Mouse (Mus musculus): ENCODE measurements around the gene 9130213A22Rik. TPM values are rescaled to one million over a fixed set of nuclear protein-coding genes. Genes with fewer than 3 reads are reported as not detected.

9130213A22Rik gene
- total RNA-seq, 2 experiments from 2014 or later = 0.50 to 0.76 TPM

GRCm38 (mm10) chr11:69106842-69107241, 15.5 kb downstream of the 9130213A22Rik start:
- DNase-seq = no peak

DNA sequence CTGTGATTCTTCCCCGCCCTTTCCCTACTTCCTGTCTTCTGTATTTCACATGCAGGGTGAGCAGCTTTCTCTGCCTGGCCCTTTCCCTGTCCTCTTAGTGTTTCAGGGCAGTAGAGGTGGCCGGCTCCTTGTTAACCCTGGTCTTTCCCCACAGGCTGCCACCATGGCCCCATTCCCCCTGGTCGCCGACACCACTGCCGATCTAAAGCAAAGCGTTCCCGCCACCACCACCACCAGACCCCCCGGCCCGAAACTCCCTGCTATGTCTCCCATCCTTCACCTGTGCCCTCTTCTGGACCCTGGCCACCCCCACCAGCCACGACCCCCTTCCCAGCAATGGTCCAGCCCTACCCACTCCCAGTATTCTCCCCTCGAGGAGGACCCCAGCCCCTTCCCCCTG, 16.1 kb downstream of the 9130213A22Rik start:
- DNase-seq = no peak

- no peak for DNase-seq
Observed at GRCm38 (mm10) chr11:69105796-69106195, 16.6 kb downstream of the 9130213A22Rik start.

DNA sequence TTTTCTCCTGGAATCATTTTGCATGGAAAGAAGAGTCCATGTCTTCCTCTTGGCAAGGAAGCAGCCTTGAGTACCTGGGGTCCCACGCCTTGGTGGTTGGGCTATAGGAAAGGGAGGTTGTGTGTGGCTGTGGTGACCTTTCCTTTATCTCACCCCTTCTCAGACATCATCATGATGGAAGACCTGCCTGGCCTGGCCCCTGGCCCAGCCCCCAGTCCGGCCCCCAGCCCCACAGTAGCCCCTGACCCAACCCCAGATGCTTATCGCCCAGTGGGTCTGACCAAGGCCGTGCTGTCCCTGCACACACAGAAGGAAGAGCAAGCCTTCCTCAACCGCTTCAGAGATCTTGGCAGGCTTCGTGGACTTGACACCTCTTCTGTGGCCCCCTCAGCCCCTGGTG, 17.2 kb downstream of the 9130213A22Rik start:
- DNase-seq = no peak

DNA sequence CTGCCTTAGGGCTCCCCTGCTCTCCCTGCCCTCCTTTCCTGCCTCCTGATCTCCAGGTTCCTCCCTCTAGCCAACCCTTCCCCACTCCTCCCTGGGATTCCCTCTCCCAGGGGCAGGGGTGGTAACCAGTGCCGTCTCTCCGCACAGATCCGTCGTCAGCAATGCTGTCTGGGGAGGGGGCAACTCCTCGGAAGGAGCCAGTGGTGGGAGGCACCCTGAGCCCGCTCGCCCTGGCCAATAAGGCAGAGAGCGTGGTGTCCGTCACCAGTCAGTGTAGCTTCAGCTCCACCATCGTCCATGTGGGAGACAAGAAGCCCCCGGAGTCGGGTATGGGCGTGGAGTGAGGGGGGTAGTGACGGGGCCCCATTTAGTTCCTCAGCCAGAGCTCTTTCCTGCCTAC, 17.9 kb downstream of the 9130213A22Rik start:
- no peak for DNase-seq

DNA sequence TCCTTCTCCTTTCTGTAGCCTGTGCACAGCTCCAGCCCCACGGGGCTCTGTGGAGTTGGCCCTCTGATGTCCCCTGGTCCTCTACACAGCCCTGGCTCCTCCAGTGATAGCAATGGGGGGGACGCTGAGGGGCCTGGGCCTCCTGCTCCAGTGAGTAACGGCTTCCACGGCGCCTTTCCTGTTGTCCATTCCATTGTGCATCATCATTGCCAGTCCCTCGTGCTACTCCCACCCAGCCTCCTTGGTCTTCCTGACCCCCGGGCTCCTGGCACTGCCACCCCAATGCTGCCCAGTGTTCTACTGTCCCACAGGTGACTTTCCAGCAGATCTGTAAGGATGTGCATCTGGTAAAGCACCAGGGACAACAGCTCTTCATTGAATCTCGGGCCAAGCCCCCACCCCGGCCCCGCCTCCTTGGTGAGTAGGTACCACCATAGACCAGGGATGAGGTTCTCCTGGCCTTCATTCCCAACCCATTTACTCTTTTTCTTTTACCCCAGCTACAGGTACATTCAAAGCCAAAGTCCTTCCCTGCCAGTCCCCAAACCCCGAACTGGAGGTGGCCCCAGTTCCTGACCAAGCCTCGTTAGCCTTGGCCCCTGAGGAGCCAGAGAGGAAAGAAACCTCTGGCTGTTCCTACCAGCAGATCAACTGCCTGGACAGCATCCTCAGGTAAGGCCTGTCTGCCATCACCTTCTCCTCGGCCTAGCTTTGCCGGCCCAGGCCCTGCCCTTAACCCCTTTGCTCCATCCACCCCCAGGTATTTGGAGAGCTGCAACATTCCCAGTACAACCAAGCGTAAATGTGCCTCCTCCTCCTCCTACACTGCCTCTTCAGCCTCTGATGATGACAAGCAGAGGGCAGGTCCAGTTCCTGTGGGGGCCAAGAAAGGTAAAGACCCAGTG, 18.6 kb downstream of the 9130213A22Rik start:
- DNase-seq = no peak

- DNase-seq = no peak
Observed at GRCm38 (mm10) chr11:69103121-69103520, 19.3 kb downstream of the 9130213A22Rik start.

DNA sequence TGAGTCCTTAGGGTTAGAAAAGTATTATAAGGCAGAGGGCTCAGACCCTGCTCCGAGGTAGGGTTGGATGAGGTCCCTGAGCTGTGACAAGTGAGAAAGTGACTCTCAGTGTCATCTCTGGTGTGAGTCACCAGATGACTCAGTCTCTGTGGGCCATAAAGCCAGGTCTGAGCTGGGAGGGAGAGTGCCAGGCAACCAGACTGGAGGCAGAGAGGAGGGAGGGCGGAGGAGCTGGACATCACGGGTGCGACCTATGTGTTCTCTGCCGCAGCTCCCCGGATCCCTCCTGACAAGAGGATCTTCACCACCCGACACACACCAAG, 20.0 kb downstream of the 9130213A22Rik start:
- peak; percentile 80 to 83 for DNase-seq

- DNase-seq = no peak
Observed at GRCm38 (mm10) chr11:69101604-69102402, 20.6 kb downstream of the 9130213A22Rik start.

- no peak for DNase-seq
Observed at GRCm38 (mm10) chr11:69100639-69101360, 21.6 kb downstream of the 9130213A22Rik start.

DNA sequence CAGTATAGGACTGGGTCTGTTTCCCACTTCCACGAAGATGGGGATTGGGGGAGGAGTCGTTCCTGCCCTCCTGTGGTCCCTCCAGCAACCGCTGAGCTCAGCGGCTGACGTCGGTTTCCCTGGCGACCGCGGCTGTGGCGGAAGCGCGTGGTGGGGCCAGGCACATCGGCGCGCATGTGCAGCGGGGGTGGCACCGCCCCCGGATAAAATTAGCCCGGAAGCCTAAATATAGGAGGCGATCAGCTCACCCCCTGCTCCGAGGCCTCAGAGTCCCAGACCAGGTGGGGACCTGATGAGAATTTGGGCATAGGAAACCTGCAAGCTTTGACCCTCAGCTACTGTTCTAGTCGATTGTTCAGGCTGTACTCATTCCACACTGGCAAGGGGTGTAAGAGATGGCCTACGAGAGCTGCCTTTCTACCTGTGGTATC, 22.5 kb downstream of the 9130213A22Rik start:
- DNase-seq = peak; percentile 98

- DNase-seq = peak; percentile 81 to 83
Observed at GRCm38 (mm10) chr11:69099177-69099914, 23.0 kb downstream of the 9130213A22Rik start.

- peak; percentile 99 for DNase-seq
Observed at GRCm38 (mm10) chr11:69098762-69099091, 23.7 kb downstream of the 9130213A22Rik start.

DNA sequence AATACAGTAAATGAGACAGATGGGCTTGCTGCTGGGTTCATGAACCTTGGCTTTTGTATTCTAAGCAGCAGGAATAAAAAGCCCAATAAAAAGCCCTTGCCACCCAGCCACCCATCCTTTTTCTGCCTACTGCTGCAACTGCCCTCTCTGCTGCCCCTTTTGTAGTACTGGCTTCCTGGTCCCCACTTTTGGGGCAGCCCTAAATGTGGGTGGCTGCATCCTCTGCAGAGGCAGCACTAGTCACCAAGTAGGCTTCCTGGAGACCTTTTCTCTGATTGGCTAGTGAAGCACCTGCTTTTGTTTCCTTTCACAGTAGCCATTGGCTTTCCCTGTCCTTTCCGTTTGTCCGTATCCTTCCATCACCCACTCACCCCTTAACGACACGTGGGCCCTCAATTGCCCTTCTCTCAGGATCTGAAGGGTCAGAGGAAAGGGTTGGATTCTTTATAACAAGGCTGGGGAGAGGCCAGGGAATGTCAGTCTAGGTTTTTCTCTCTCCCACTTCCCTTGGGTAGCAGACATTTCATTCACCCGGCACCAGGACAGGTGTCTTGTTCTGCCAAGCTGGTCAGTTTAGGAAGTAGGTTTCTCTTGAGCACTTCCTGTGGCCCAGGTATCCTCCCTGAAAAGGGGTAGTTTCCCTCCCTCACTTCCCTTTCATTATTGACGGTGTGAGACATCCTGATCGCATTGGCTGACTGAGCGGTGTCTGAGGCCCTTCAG, 24.2 kb downstream of the 9130213A22Rik start:
- no peak for DNase-seq

- peak; percentile 100 for DNase-seq
Observed at GRCm38 (mm10) chr11:69096987-69097900, 25.1 kb downstream of the 9130213A22Rik start.

- DNase-seq = peak in 1 of 2 experiments; percentile 52
Observed at GRCm38 (mm10) chr11:69096360-69096986, 25.9 kb downstream of the 9130213A22Rik start.

DNA sequence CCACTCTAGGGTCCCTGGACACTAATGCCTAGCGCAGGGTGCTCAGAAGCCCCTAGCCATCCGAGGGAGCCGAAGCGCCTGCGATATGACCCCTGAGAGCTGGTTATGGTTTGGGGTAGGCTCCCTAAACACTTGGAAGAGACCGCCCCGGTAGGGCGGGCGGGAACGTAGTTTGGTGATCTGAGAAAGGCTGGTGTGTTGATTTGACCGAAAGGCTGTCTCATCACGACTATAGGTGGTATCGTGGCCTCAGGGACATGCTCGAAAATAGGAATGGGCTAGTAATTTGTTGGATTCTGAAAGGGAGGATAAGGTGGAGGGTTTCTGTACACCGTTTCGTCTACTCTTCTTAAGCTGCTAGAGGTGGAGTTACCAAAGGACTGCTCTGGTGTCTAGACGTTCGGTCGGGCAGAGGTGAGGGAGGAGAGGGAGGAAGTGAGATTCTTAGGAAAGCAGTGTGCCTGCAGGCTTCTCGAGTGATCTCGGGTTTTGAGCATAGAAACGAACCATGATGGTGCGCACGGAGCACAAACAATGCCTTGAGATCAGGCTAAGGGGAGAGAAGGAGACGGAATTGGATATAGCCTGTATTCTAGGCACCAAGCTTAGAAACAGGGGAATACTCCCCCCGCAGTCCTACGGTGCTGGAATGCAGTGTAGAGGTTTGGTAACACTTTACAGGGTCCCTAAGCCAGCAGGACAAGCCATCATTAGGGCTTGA, 26.7 kb downstream of the 9130213A22Rik start:
- DNase-seq = no peak

DNA sequence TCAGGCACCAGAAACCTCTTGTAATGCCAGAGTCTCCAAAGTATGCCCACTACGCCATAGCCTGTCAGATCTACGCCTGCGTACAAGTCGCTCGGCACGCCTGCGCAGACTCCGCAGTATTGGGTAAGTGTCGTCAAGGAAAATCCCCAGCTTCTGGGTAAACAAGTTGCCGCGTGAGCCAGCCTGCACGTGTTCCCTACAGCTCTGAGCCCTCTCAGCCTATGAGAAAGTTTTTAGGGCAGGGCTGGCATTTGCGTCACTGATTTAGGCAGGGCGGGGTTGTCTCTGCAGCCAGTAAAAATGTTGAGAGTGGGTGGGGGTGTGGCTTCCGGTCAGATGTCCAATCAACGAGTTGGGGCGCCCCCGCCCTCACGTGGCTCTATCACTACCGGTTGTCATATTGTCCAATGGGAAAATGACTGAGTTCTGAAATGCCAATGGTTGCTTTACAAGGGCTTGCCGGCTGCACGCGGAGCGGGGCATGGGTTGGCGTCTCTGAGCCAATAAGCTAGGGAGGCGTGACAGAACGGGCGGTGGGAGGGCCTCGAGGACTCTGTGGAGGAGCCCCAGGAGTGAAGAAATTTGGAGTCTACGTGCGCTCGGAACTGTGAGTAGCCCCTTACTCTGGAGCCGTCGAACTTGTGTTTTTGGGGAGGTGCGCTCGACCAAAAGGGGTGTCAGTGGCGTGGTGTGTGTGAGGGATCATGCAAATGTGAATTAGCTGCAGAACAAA, 27.5 kb downstream of the 9130213A22Rik start, which contains the start of gene Per1:
Per1 (plus strand) TSS at position 521 of the 733 bp plus-strand sequence.
- DNase-seq = peak; percentile 98
